Comparison of ENCODE assay signal across 1 mouse cellular context in genomic region chr4:133250609-133251008, GRCm38 (mm10).
TF ChIP-seq lines count a peak whose summit lies in the region.

No protein-coding gene starts in this region.

TF ChIP-seq in CH12.LX, 34 proteins besides CTCF, POLR2A, EP300 and RAD21:
- TF ChIP-seq CHD2 (IDR thresholded peaks at IDR 0.05; ENCODE audit: low read length): no peak
- no peak for TF ChIP-seq MAZ (IDR thresholded peaks at IDR 0.05; ENCODE audit: low read depth, low read length)
- TF ChIP-seq IRF4 (IDR thresholded peaks at IDR 0.05; ENCODE audit: low read depth, low read length): peak; percentile 17; the same call in 1 of the 2 replicates
- TF ChIP-seq JUN (IDR thresholded peaks at IDR 0.05; ENCODE audit: insufficient read depth, low read depth, low read length): no peak
- 0 out of 2 replicates have a peak, but pooled peaks have one; percentile 4 for TF ChIP-seq ZC3H11A (IDR thresholded peaks at IDR 0.05; ENCODE audit: low read depth, low read length)
- peak; percentile 66 for TF ChIP-seq MXI1 (IDR thresholded peaks at IDR 0.05; ENCODE audit: low read depth, low read length)
- TF ChIP-seq MEF2A (IDR thresholded peaks at IDR 0.05; ENCODE audit: borderline replicate concordance, low read depth, low read length): no peak
- TF ChIP-seq SIN3A (IDR thresholded peaks at IDR 0.05; ENCODE audit: low read length): 0 out of 2 replicates have a peak, but pooled peaks have one; percentile 39
- peak; percentile 28; the same call in 1 of the 2 replicates for TF ChIP-seq TCF12 (IDR thresholded peaks at IDR 0.05; ENCODE audit: low read depth, low read length)
- peak; percentile 86 for TF ChIP-seq SMC3 (IDR thresholded peaks at IDR 0.05; ENCODE audit: low read depth, low read length)
- no peak for TF ChIP-seq ZMIZ1 (IDR thresholded peaks at IDR 0.05; ENCODE audit: low read depth, low read length)
- 0 out of 2 replicates have a peak, but pooled peaks have one; percentile 5 for TF ChIP-seq BHLHE40 (IDR thresholded peaks at IDR 0.05; ENCODE audit: low read depth, low read length)
